Mouse (Mus musculus): Measurements from ENCODE around the gene Rmdn2. TPM values are rescaled to one million over a fixed set of nuclear protein-coding genes. Genes with fewer than 3 reads are reported as not detected.
A peak's percentile ranks its signal among the peaks of the same experiment; 100 is the strongest.

Rmdn2 gene
- polyA plus RNA-seq, 1 experiment, result 1.9 TPM

- WGBS, result 2% methylated on average over 24 of the region's 24 CpGs
- no peak for DNase-seq
- no peaks in the 10 kb centered on the region for H3K36me3 ChIP-seq (ENCODE audit: control insufficient read depth, insufficient read depth, low read length)
- TF ChIP-seq POLR2A (IDR thresholded peaks at IDR 0.05; ENCODE audit: low read depth, low read length), result no peak
- no peak for TF ChIP-seq CTCF (conservative IDR thresholded peaks at IDR 0.05; ENCODE audit: insufficient read depth, insufficient read length, low read depth, low read length)
- H3K4me3 ChIP-seq (ENCODE audit: insufficient read depth, low read depth, low read length), result peak overlapping the region; percentile 53
- 0 out of 2 replicates have a peak, but pooled peaks cover 2% of the 10 kb centered on the region for H3K4me1 ChIP-seq (ENCODE audit: control insufficient read depth, insufficient read depth, low read length)
- no peaks in the 10 kb centered on the region; the same call in 1 of the 2 replicates for H3K27me3 ChIP-seq (replicated peaks; ENCODE audit: control insufficient read depth, insufficient read depth, low read length)
- peak overlapping the region; percentile 69 for H3K27ac ChIP-seq (ENCODE audit: insufficient read depth, low read depth, low read length)
These were observed 101.6 kb downstream of the Rmdn2 start for GRCm38 (mm10) chr17:79713276-79713642.

GRCm38 (mm10) chr17:79713643-79714367, 102.1 kb downstream of the Rmdn2 start:
- 0 out of 2 replicates have a peak, but pooled peaks cover 2% of the 10 kb centered on the region for H3K4me1 ChIP-seq (ENCODE audit: control insufficient read depth, insufficient read depth, low read length)
- TF ChIP-seq POLR2A (IDR thresholded peaks at IDR 0.05; ENCODE audit: low read depth, low read length) (no peak), CTCF (conservative IDR thresholded peaks at IDR 0.05; ENCODE audit: insufficient read depth, insufficient read length, low read depth, low read length) (no peak)
- no peaks in the 10 kb centered on the region; the same call in 1 of the 2 replicates for H3K27me3 ChIP-seq (replicated peaks; ENCODE audit: control insufficient read depth, insufficient read depth, low read length)
- peak overlapping the region; percentile 53 for H3K4me3 ChIP-seq (ENCODE audit: insufficient read depth, low read depth, low read length)
- H3K36me3 ChIP-seq (ENCODE audit: control insufficient read depth, insufficient read depth, low read length), result no peaks in the 10 kb centered on the region
- DNase-seq, result peak; percentile 51
- H3K27ac ChIP-seq (ENCODE audit: insufficient read depth, low read depth, low read length), result peak overlapping the region; percentile 69
- WGBS, result 1% methylated on average over 63 of the region's 63 CpGs

- peak overlapping the region; percentile 69 for H3K27ac ChIP-seq (ENCODE audit: insufficient read depth, low read depth, low read length)
- H3K36me3 ChIP-seq (ENCODE audit: control insufficient read depth, insufficient read depth, low read length), result no peaks in the 10 kb centered on the region
- 4% methylated on average over 16 of the region's 16 CpGs for WGBS
- H3K4me1 ChIP-seq (ENCODE audit: control insufficient read depth, insufficient read depth, low read length), result 0 out of 2 replicates have a peak, but pooled peaks cover 2% of the 10 kb centered on the region
- no peak for DNase-seq
- TF ChIP-seq POLR2A (IDR thresholded peaks at IDR 0.05; ENCODE audit: low read depth, low read length), result no peak
- no peak for TF ChIP-seq CTCF (conservative IDR thresholded peaks at IDR 0.05; ENCODE audit: insufficient read depth, insufficient read length, low read depth, low read length)
- no peaks in the 10 kb centered on the region; the same call in 1 of the 2 replicates for H3K27me3 ChIP-seq (replicated peaks; ENCODE audit: control insufficient read depth, insufficient read depth, low read length)
- H3K4me3 ChIP-seq (ENCODE audit: insufficient read depth, low read depth, low read length), result peak overlapping the region; percentile 53
These were observed 102.8 kb downstream of the Rmdn2 start for GRCm38 (mm10) chr17:79714368-79714895.

GRCm38 (mm10) chr17:79714931-79715637, 103.4 kb downstream of the Rmdn2 start, which contains the start of gene Cyp1b1:
Cyp1b1 (minus strand) TSS chr17:79715061.
- Histone ChIP-seq H3K27me3 (replicated peaks; ENCODE audit: control insufficient read depth, insufficient read depth, low read length) (no peaks in the 10 kb centered on the region; the same call in 1 of the 2 replicates), H3K36me3 (ENCODE audit: control insufficient read depth, insufficient read depth, low read length) (no peaks in the 10 kb centered on the region), H3K4me3 (ENCODE audit: insufficient read depth, low read depth, low read length) (peak within 1 kb of the TSS; percentile 53), H3K27ac (ENCODE audit: insufficient read depth, low read depth, low read length) (peak within 1 kb of the TSS; percentile 69), H3K4me1 (ENCODE audit: control insufficient read depth, insufficient read depth, low read length) (0 out of 2 replicates have a peak, but pooled peaks cover 2% of the 10 kb centered on the region)
- TF ChIP-seq CTCF (conservative IDR thresholded peaks at IDR 0.05; ENCODE audit: insufficient read depth, insufficient read length, low read depth, low read length) (no peak), POLR2A (IDR thresholded peaks at IDR 0.05; ENCODE audit: low read depth, low read length) (peak; percentile 32)
- under 1% methylated on average over 31 of the region's 31 CpGs for WGBS
- peak; percentile 59 for DNase-seq

GRCm38 (mm10) chr17:79715649-79716143, 104.0 kb downstream of the Rmdn2 start:
- Histone ChIP-seq H3K27ac (ENCODE audit: insufficient read depth, low read depth, low read length) (no peak overlapping the region), H3K36me3 (ENCODE audit: control insufficient read depth, insufficient read depth, low read length) (no peaks in the 10 kb centered on the region)
- WGBS, result under 1% methylated on average over 41 of the region's 42 CpGs

GRCm38 (mm10) chr17:79720681-79721080, 109.0 kb downstream of the Rmdn2 start:
- 82% methylated on average over 7 of the region's 7 CpGs for WGBS
- Histone ChIP-seq H3K4me3 (ENCODE audit: insufficient read depth, low read depth, low read length) (no peak overlapping the region), H3K36me3 (ENCODE audit: control insufficient read depth, insufficient read depth, low read length) (no peaks in the 10 kb centered on the region), H3K27ac (ENCODE audit: insufficient read depth, low read depth, low read length) (no peak overlapping the region), H3K27me3 (replicated peaks; ENCODE audit: control insufficient read depth, insufficient read depth, low read length) (no peaks in the 10 kb centered on the region), H3K4me1 (ENCODE audit: control insufficient read depth, insufficient read depth, low read length) (no peaks in the 10 kb centered on the region)
- TF ChIP-seq POLR2A (IDR thresholded peaks at IDR 0.05; ENCODE audit: low read depth, low read length) (no peak), CTCF (conservative IDR thresholded peaks at IDR 0.05; ENCODE audit: insufficient read depth, insufficient read length, low read depth, low read length) (no peak)
- DNase-seq, result no peak

More at GRCm38 (mm10) chr17:79715649-79716143, 104.0 kb downstream of the Rmdn2 start:
- Histone ChIP-seq H3K4me3 (ENCODE audit: insufficient read depth, low read depth, low read length) (peak overlapping the region; percentile 40), H3K27me3 (replicated peaks; ENCODE audit: control insufficient read depth, insufficient read depth, low read length) (no peaks in the 10 kb centered on the region; the same call in 1 of the 2 replicates), H3K4me1 (ENCODE audit: control insufficient read depth, insufficient read depth, low read length) (0 out of 2 replicates have a peak, but pooled peaks cover 2% of the 10 kb centered on the region)
- peak; percentile 89 for TF ChIP-seq CTCF (conservative IDR thresholded peaks at IDR 0.05; ENCODE audit: insufficient read depth, insufficient read length, low read depth, low read length)
- no peak for TF ChIP-seq POLR2A (IDR thresholded peaks at IDR 0.05; ENCODE audit: low read depth, low read length)
- peak; percentile 93 for DNase-seq
